In the genomic region with DNA sequence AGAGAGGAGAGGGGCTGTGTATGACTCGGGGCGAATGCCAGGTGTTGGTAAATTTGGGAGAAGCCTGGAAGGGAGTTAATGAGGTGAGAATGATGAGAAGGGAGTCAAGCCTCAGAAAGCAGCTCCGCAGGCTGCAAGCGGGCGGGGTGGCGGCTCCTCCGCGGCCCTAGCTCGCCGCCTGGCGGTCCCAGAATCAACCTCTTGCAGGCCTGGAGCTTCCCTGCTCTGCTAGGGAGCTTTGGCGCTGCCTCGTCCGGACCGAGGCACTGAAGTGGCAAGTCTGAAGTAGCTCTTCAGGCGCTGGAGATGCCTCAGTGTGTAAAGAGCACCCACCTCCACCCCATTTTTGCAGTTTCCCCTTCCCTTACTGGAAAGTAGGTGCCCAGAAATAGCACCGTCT, we compare ENCODE assay signal across 8 mouse cellular contexts. TPM values are rescaled to one million over a fixed set of nuclear protein-coding genes. Genes with fewer than 3 reads are reported as not detected.
DNase-seq lines count a peak whose midpoint lies in the region; ATAC-seq and TF ChIP-seq lines count a peak whose summit lies in the region.

No protein-coding gene starts in this region.

- no peaks in the 10 kb centered on the region for H3K36me3 ChIP-seq in hindbrain, embryonic 11.5 days (ENCODE audit: control insufficient read depth, insufficient read depth, low read length)

- H3K9me3 ChIP-seq in hindbrain, embryonic 11.5 days (ENCODE audit: control insufficient read depth, low read length) = no peaks in the 10 kb centered on the region

- POLR2A ChIA-PET in Patski (lab: Charles Lee) = interaction anchor here (0.9 kb wide), 1 partner anchor 94 kb away, joined by 3 read pairs; no protein-coding TSS in a partner anchor

- H3K9ac ChIP-seq in hindbrain, embryonic 11.5 days (ENCODE audit: low read depth, low read length) = no peak overlapping the region

- peak; percentile 73 for ATAC-seq in Patski
- peak; percentile 68 for ATAC-seq in hindbrain, embryonic 11.5 days (ENCODE audit: low FRiP score)

- TF ChIP-seq CTCF in Patski (IDR thresholded peaks at IDR 0.05) = no peak

- no peak overlapping the region for H3K27ac ChIP-seq in hindbrain, embryonic 11.5 days (ENCODE audit: low read depth, low read length)

- no peak overlapping the region; the same call in 1 of the 2 replicates for H3K4me3 ChIP-seq in hindbrain, embryonic 11.5 days (ENCODE audit: low read depth, low read length)

- CTCF ChIA-PET in Patski (lab: Charles Lee) = interaction anchor here (0.6 to 3.2 kb wide), 16 partner anchors 9 to 242 kb away, joined by 3 to 36 read pairs (median 4); no protein-coding TSS in a partner anchor

- H3K4me2 ChIP-seq in hindbrain, embryonic 11.5 days (replicated peaks; ENCODE audit: low read depth, low read length) = peak overlapping the region; percentile 94

- peaks cover 67% of the 10 kb centered on the region for H3K27me3 ChIP-seq in Patski
- peaks cover 87% of the 10 kb centered on the region for H3K27me3 ChIP-seq in hindbrain, embryonic 11.5 days (ENCODE audit: control insufficient read depth, insufficient read depth, low read length)

- DNase-seq in Patski (ENCODE audit: low read depth, low spot score) = no peak
- DNase-seq in cerebellum, adult 9-10 months = peak; percentile 80
- DNase-seq in frontal cortex, postnatal 10 days (ENCODE audit: low spot score in 2 of 2) = peak; percentile 55 to 82
- peak; percentile 88 for DNase-seq in hindbrain, embryonic 11.5 days (ENCODE audit: low spot score)
- DNase-seq in layer of hippocampus, postnatal 14 days (ENCODE audit: low spot score in 2 of 2) = peak; percentile 70 to 75
- DNase-seq in lung, postnatal 10 days = peak; percentile 94
- DNase-seq in retina, postnatal 1 day = peak; percentile 87
- peak; percentile 69 for DNase-seq in urinary bladder, adult 2 months (ENCODE audit: low spot score)

- under 1% methylated on average over 14 of the region's 17 CpGs for WGBS in hindbrain, embryonic 11.5 days

- peaks cover 14% of the 10 kb centered on the region; the same call in 1 of the 2 replicates for H3K4me1 ChIP-seq in hindbrain, embryonic 11.5 days (replicated peaks; ENCODE audit: control insufficient read depth, insufficient read depth, low read length)

- in situ Hi-C loops in Patski (cut with MboI; ENCODE audit: low pct_unique_long_range_greater_than_20kb) = loop anchor here (5.0 kb wide), 2 partner anchors 91 to 229 kb away; no protein-coding TSS in a partner anchor

RNA-seq across cellular contexts. Expression of a gene that starts 3.0 kb away (rescaled TPM):
- 0.14 TPM for polyA plus RNA-seq in Patski (2021)
- polyA plus RNA-seq in hindbrain, embryonic 11.5 days (2014; fragmentation: Nextera tagmentation; extraction: Ambion mirVana) = 3.0 and 3.5 TPM in 2 replicates
- 1 to 10 TPM; 2.2 to 2.8 TPM for total RNA-seq in layer of hippocampus, postnatal 14 days (2021)
- 13.3 and 13.8 TPM in 2 replicates for polyA plus RNA-seq in urinary bladder, adult 2 months (2012; rRNA removed)
